Mouse (Mus musculus) kidney, adult 9 months (tissue): ENCODE data around the gene Slc8b1.

Source experiments
- DNase-seq: peaks from one replicate; pipeline ENCODE4 v3.0.0; 2022

The Slc8b1 gene

GRCm38 (mm10) chr5:120531631-120532030 lies 20.7 kb downstream of the Slc8b1 start:
- no peak for DNase-seq

GRCm38 (mm10) chr5:120534071-120534685 lies 23.2 kb downstream of the Slc8b1 start:
- no peak for DNase-seq

GRCm38 (mm10) chr5:120534686-120535075 lies 23.7 kb downstream of the Slc8b1 start:
- no peak for DNase-seq

- no peak for DNase-seq
Measured at GRCm38 (mm10) chr5:120536046-120536445, 25.1 kb downstream of the Slc8b1 start.

DNA sequence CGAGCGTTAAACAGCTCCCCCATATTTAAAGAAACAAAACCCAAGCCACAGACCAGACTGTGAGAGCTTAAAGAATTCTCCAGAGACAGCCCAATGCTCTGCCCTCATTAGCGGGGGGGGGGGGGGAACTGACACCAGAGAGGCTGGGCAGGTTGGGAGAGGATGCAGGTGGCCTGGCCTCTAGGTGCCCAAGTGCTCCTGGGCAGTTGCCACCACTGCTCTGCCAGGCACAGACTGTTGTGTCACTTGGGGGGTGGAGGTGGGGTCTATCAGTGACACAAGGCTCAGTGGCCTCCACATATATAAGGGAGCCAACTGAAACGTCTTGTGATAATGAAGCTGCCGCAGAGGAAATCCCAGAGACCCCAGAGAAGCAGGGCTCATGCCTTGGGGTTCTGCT lies 25.7 kb downstream of the Slc8b1 start:
- no peak for DNase-seq

DNA sequence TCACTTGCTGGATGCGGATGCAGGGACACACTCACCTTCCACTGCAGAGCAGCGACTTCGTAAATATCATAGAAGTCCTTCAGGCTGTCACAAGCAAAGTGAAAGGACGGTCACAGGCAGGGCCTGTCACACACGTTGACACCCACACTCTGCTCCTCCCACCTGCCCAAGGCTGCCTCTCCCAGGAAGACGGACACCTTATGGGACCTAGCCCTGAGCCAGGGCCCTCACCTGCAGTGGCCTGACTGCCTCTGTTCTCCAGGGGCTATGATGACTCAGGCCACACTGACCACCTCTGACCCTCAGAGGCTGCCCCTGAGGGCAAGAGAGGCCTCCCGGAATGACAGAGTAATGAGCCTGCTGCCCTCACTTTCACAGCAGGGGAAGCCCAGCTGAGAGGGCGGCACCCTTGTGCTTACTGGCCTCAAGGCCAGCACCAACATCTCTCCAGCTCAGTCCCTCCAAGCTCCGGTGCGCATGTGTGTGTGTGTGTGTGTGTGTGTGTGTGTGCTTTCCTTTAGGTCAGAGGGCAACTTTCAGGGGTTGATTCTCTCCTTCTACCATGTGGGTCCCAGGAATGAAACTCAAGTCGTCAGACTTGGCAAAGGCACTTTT lies 37.4 kb downstream of the Slc8b1 start:
- no peak for DNase-seq

DNA sequence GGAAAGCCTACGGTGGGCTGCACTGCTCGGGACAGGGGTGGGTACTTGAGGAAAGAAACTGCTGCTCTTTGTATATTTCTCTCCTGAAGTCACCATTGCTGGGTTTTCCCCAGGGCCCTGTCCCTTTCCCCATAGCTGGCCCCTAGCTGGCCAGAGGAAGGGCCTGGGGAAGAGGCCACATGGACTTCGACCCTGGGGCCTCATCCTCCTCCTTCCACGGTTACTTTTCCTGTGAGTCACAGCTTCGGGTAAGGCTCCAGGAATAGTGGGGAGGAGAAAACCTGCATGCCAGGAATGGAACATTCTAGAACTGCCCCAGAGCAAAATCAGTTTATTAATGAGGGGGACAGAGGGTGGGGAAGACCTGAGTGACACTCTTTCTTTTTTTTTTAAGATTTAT lies 39.2 kb downstream of the Slc8b1 start:
- peak; percentile 76 for DNase-seq

DNA sequence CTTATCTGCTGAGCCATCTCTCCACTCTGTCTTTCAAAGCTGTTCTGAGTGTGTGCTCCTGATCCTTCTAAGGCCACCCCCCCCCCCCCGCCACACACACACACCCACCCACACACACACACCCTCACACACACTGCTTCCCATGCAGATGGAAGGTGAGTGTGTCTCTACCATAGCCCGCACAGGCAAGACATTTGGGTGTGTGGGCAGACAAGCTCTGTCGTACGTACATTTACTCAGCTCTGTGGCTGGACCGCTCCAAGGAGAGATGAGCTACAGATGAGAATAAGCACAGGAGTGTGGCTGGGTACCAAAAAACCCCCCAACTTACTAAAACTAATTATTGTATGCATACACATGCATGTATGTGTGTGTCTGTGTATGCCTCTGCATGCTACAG lies 39.7 kb downstream of the Slc8b1 start:
- DNase-seq: no peak

- DNase-seq: no peak
Measured at GRCm38 (mm10) chr5:120555871-120556270, 44.9 kb downstream of the Slc8b1 start.

- DNase-seq: no peak
Measured at GRCm38 (mm10) chr5:120558041-120558440, 47.1 kb downstream of the Slc8b1 start.

GRCm38 (mm10) chr5:120558762-120559161 lies 47.8 kb downstream of the Slc8b1 start:
- DNase-seq: no peak

DNA sequence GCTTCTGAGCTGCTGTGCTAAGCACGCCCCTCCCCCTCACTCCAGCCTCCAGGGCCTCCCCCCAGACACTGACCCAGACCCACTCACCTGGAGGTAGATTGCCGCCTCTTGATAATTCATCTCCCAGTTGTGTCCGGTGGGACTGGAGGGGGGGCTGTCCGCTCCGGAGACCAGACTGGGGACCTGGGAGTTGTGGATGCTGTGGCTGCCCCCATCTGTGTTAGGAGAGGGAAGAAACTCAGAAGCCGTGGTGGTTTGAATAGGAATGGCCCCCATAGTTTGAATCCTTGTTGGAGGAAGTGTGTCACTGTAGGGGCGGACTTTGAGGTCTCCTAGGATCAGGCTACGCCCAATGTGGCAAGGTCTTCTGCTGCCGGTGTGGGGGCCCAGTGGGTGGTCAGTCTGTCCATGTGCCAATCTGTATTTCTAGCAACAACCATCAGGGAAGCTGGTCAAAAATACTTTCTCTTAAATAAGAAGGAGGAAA lies 49.2 kb downstream of the Slc8b1 start:
- no peak for DNase-seq

GRCm38 (mm10) chr5:120560616-120561311 lies 49.8 kb downstream of the Slc8b1 start:
- DNase-seq: peak; percentile 93

- peak; percentile 90 for DNase-seq
Measured at GRCm38 (mm10) chr5:120562956-120563913, 52.3 kb downstream of the Slc8b1 start.

GRCm38 (mm10) chr5:120563914-120564311 lies 52.9 kb downstream of the Slc8b1 start:
- no peak for DNase-seq

DNA sequence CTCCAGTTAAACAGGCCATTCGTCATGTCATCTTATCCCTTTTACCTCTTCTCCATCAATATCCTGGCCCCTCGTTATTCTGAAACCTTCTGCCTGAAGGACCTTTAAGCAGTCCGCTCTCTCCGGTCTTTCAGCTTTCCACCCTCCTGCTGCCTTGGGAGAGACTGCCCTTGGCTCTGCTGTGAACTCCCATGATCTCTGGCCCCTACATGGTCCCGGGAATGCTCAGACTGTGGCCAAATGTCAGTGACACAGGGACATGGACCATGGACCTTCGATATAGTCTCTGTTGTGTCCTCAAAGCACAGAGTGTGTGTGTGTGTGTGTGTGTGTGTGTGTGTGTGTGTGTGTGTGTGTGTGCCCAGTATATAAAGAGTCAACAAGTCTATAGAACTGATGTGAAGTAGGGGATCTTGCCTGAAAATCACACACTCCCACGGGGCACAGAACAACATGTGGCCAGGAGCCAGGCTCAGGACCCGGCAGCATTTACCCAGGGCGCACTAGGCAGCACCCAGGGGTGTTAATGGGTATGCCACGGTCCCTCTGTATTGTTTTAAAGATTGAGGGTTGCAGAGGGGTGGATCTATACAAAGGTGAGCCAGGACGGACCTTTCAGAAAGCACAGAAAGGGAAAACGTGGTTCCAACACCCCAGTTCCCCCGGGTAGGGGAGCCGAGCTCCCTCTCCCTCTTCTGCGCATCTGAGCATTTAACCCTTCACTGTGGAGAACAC lies 54.4 kb downstream of the Slc8b1 start:
- peak; percentile 58 for DNase-seq

DNA sequence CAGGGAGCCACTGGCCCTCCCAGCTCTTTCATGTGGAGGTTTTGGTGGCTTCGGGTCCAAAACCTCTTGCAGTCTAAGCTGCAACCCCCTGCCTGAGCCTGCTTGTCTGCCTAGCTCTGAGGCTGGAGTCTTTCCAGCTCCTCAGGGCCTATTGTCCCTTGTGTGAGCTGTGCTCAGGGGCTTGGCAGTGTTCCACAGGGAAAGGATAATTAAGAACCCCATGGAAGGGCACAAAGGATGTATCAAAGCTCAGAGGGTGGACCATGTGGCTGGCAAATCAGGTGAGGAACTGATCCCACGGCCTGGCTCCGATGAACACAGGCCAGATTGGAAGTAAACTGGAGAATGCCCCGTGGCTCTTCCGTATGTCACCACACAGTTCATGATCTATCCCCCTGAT lies 55.1 kb downstream of the Slc8b1 start:
- DNase-seq: peak; percentile 84

GRCm38 (mm10) chr5:120566681-120567252 lies 55.8 kb downstream of the Slc8b1 start:
- DNase-seq: peak; percentile 71

GRCm38 (mm10) chr5:120567253-120567701 lies 56.3 kb downstream of the Slc8b1 start:
- DNase-seq: peak; percentile 62

GRCm38 (mm10) chr5:120567761-120568211 lies 56.8 kb downstream of the Slc8b1 start:
- DNase-seq: no peak

GRCm38 (mm10) chr5:120568336-120568768 lies 57.4 kb downstream of the Slc8b1 start:
- DNase-seq: peak; percentile 57

DNA sequence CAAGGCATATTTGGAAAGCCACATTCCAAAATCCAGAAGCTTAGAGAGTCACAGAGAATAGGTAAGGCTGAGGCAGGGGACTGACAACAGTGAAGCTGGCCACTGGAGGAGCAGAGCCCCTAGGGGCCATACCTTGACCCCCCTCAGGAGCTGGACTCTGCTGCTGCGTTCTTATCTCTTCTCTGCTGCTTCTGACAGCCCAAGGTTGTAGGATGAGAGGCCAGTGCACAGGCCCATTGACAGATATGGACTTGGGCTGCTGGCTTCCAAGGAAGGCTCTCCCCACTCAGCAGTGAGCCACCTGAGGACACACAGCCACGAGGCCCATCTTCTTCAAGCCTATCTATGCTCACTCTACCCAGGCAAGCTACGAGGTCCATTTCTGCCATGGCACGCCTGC lies 58.0 kb downstream of the Slc8b1 start:
- DNase-seq: no peak
